Mouse (Mus musculus) MEL (cell line): ENCODE measurements around the gene Gal. TPM values are rescaled to one million over a fixed set of nuclear protein-coding genes. Genes with fewer than 3 reads are reported as not detected.
A peak's percentile ranks its signal among the peaks of the same experiment; 100 is the strongest.

Experiments
- DNase-seq: peaks from one replicate; pipeline ENCODE4 v3.0.0; 2011; ENCODE audit warnings: low read depth, low spot score
- H3K27ac ChIP-seq: 2 replicates; pipeline ENCODE4 v1.5.1; 2012; ENCODE audit warnings: low read depth, mild to moderate bottlenecking, control low read depth, low read length, moderate library complexity; ENCODE audit not compliant: control insufficient read depth
- H3K27me3 ChIP-seq, 2 experiments: fragments of 150-350 bp in 1 of 2; sonication (generic) in 1 of 2; 2 replicates each; pipeline ENCODE4 v1.6.1; 2012; ENCODE audit warnings: low read length in 2 of 2, mild to moderate bottlenecking in 2 of 2, improper control_type of control experiment in 1 of 2, moderate library complexity in 1 of 2; ENCODE audit not compliant: insufficient read depth in 2 of 2, control insufficient read depth in 1 of 2
- H3K36me3 ChIP-seq, 2 experiments: 2 replicates each; pipeline ENCODE4 v1.6.1; 2012 to 2014; ENCODE audit warnings: low read length in 2 of 2, improper control_type of control experiment in 1 of 2, inconsistent platforms in 1 of 2, mild to moderate bottlenecking in 1 of 2; ENCODE audit not compliant: insufficient read depth in 2 of 2, control insufficient read depth in 1 of 2
- H3K4me1 ChIP-seq, 2 experiments: fragments of 150-350 bp in 1 of 2; sonication (generic) in 1 of 2; 2 replicates each; pipeline ENCODE4 v1.6.1; 2012; ENCODE audit warnings: low read length in 2 of 2, improper control_type of control experiment in 1 of 2, mild to moderate bottlenecking in 1 of 2; ENCODE audit not compliant: insufficient read depth in 2 of 2, control insufficient read depth in 1 of 2
- H3K4me3 ChIP-seq, 2 experiments: fragments of 150-350 bp in 1 of 2; sonication (generic) in 1 of 2; 2 replicates each; pipeline ENCODE4 v1.5.1; 2012; ENCODE audit warnings: low read depth in 2 of 2, low read length in 2 of 2, mild to moderate bottlenecking in 2 of 2, moderate library complexity in 2 of 2, control low read depth in 1 of 2, improper control_type of control experiment in 1 of 2; ENCODE audit not compliant: control insufficient read depth in 1 of 2, insufficient read depth in 1 of 2
- H3K79me2 ChIP-seq: 2 replicates; pipeline ENCODE4 v1.6.1; 2012; ENCODE audit warnings: mild to moderate bottlenecking, low read length, moderate library complexity; ENCODE audit not compliant: control insufficient read depth, poor library complexity, insufficient read depth
- H3K9ac ChIP-seq: 2 replicates; pipeline ENCODE4 v1.6.1; 2012; ENCODE audit warnings: low read depth, mild to moderate bottlenecking, control low read depth, low read length, moderate library complexity; ENCODE audit not compliant: control insufficient read depth, poor library complexity, severe bottlenecking
- H3K9me3 ChIP-seq: fragments of 150-350 bp; sonication (generic); replicated peaks from 2 replicates; pipeline ENCODE4 v1.6.1; 2012; ENCODE audit warnings: mild to moderate bottlenecking, low read length, improper control_type of control experiment, moderate library complexity; ENCODE audit not compliant: insufficient read depth
- BHLHE40 ChIP-seq: IDR thresholded peaks from 2 replicates; pipeline ENCODE4 v1.6.1; 2012; ENCODE audit warnings: low read depth, mild to moderate bottlenecking, inconsistent platforms, low read length, improper control_type of control experiment, borderline replicate concordance
- CHD1 ChIP-seq: IDR thresholded peaks from 2 replicates; pipeline ENCODE4 v1.6.1; 2012; ENCODE audit warnings: low read depth, mild to moderate bottlenecking, inconsistent platforms, low read length, improper control_type of control experiment
- CHD2 ChIP-seq: IDR thresholded peaks from 2 replicates; pipeline ENCODE4 v1.6.1; 2011; ENCODE audit warnings: low read length, improper control_type of control experiment
- CTCF ChIP-seq, 3 experiments: IDR thresholded peaks in 2 of 3; conservative IDR thresholded peaks in 1 of 3; 2 replicates each; pipeline ENCODE4 v1.5.1; 2011 to 2012; ENCODE audit warnings: low read length in 3 of 3, low read depth in 2 of 3, mild to moderate bottlenecking in 2 of 3, improper control_type of control experiment in 1 of 3, inconsistent platforms in 1 of 3, mixed read lengths in 1 of 3, moderate library complexity in 1 of 3; ENCODE audit not compliant: control insufficient read depth in 1 of 3, insufficient read depth in 1 of 3, poor library complexity in 1 of 3, severe bottlenecking in 1 of 3
- E2F4 ChIP-seq: IDR thresholded peaks from 2 replicates; pipeline ENCODE4 v1.6.1; 2011; ENCODE audit warnings: low read depth, low read length, improper control_type of control experiment, borderline replicate concordance
- EP300 ChIP-seq, 2 experiments: IDR thresholded peaks; 2 replicates each; pipeline ENCODE4 v1.6.1; 2011; ENCODE audit warnings: improper control_type of control experiment in 2 of 2, low read length in 2 of 2, low read depth in 1 of 2, mild to moderate bottlenecking in 1 of 2
- ETS1 ChIP-seq: IDR thresholded peaks from 2 replicates; pipeline ENCODE4 v1.6.1; 2012; ENCODE audit warnings: low read depth, mild to moderate bottlenecking, inconsistent platforms, low read length, improper control_type of control experiment, moderate library complexity
- HCFC1 ChIP-seq: IDR thresholded peaks from 2 replicates; pipeline ENCODE4 v1.6.1; 2012; ENCODE audit warnings: low read depth, mild to moderate bottlenecking, inconsistent platforms, low read length, improper control_type of control experiment, moderate library complexity
- JUND ChIP-seq: IDR thresholded peaks from 2 replicates; pipeline ENCODE4 v1.6.1; 2011; ENCODE audit warnings: low read depth, mild to moderate bottlenecking, improper control_type of control experiment, low read length
- KAT2A ChIP-seq: conservative IDR thresholded peaks from 2 replicates; pipeline ENCODE4 v1.6.1; 2012; ENCODE audit warnings: low read depth, low read length, improper control_type of control experiment, inconsistent platforms
- MAFK ChIP-seq: IDR thresholded peaks from 2 replicates; pipeline ENCODE4 v1.6.1; 2011; ENCODE audit warnings: low read depth, mild to moderate bottlenecking, low read length, improper control_type of control experiment, borderline replicate concordance
- MAX ChIP-seq: IDR thresholded peaks from 2 replicates; pipeline ENCODE4 v1.6.1; 2011; ENCODE audit warnings: low read length, improper control_type of control experiment
- MEF2A ChIP-seq: IDR thresholded peaks from 2 replicates; pipeline ENCODE4 v1.6.1; 2014; ENCODE audit warnings: low read depth, mild to moderate bottlenecking, inconsistent platforms, low read length, improper control_type of control experiment; ENCODE audit not compliant: poor library complexity, insufficient replicate concordance, severe bottlenecking; ENCODE audit errors: extremely low read depth
- MXI1 ChIP-seq: IDR thresholded peaks from 2 replicates; pipeline ENCODE4 v1.6.1; 2011; ENCODE audit warnings: mild to moderate bottlenecking, low read depth, low read length, improper control_type of control experiment
- MYB ChIP-seq: IDR thresholded peaks from 2 replicates; pipeline ENCODE4 v1.6.1; 2011; ENCODE audit warnings: mild to moderate bottlenecking, low read depth, low read length, improper control_type of control experiment
- MYC ChIP-seq: IDR thresholded peaks from 2 replicates; pipeline ENCODE4 v1.6.1; 2011; ENCODE audit warnings: low read depth, mild to moderate bottlenecking, low read length, improper control_type of control experiment, moderate library complexity
- NELFE ChIP-seq: IDR thresholded peaks from 2 replicates; pipeline ENCODE4 v1.6.1; 2011; ENCODE audit warnings: low read depth, low read length, improper control_type of control experiment
- NRF1 ChIP-seq: IDR thresholded peaks from 2 replicates; pipeline ENCODE4 v1.6.1; 2014; ENCODE audit warnings: low read depth, mild to moderate bottlenecking, inconsistent platforms, low read length, improper control_type of control experiment, moderate library complexity; ENCODE audit not compliant: poor library complexity, insufficient read depth, severe bottlenecking
- POLR2AphosphoS2 ChIP-seq: IDR thresholded peaks from 2 replicates; pipeline ENCODE4 v1.6.1; 2011; ENCODE audit warnings: low read length, improper control_type of control experiment
- POLR2AphosphoS5 ChIP-seq: IDR thresholded peaks from 2 replicates; pipeline ENCODE4 v1.6.1; 2012; ENCODE audit warnings: low read depth, borderline replicate concordance, mild to moderate bottlenecking, inconsistent platforms, low read length, moderate library complexity, mixed read lengths
- RCOR1 ChIP-seq: IDR thresholded peaks from 2 replicates; pipeline ENCODE4 v1.6.1; 2012; ENCODE audit warnings: low read depth, mild to moderate bottlenecking, inconsistent platforms, low read length, improper control_type of control experiment
- SIN3A ChIP-seq: IDR thresholded peaks from 2 replicates; pipeline ENCODE4 v1.6.1; 2012; ENCODE audit warnings: low read length, improper control_type of control experiment, inconsistent platforms
- SMC3 ChIP-seq: IDR thresholded peaks from 2 replicates; pipeline ENCODE4 v1.6.1; 2011; ENCODE audit warnings: low read depth, low read length, improper control_type of control experiment
- TAL1 ChIP-seq: IDR thresholded peaks from 2 replicates; pipeline ENCODE4 v1.6.1; 2012; ENCODE audit warnings: mild to moderate bottlenecking, inconsistent platforms, low read length, moderate library complexity, mixed read lengths
- UBTF ChIP-seq: IDR thresholded peaks from 2 replicates; pipeline ENCODE4 v1.6.1; 2012; ENCODE audit warnings: low read depth, mild to moderate bottlenecking, inconsistent platforms, low read length, improper control_type of control experiment, moderate library complexity, borderline replicate concordance; ENCODE audit not compliant: insufficient read depth
- USF1 ChIP-seq: IDR thresholded peaks from 2 replicates; pipeline ENCODE4 v1.6.1; 2014; ENCODE audit warnings: low read depth, mild to moderate bottlenecking, inconsistent platforms, low read length, improper control_type of control experiment, moderate library complexity
- ZC3H11A ChIP-seq: IDR thresholded peaks from 2 replicates; pipeline ENCODE4 v1.6.1; 2012; ENCODE audit warnings: low read depth, mild to moderate bottlenecking, inconsistent platforms, low read length, improper control_type of control experiment
- ZKSCAN1 ChIP-seq: IDR thresholded peaks from 2 replicates; pipeline ENCODE4 v1.6.1; 2012; ENCODE audit warnings: low read depth, mild to moderate bottlenecking, inconsistent platforms, low read length, improper control_type of control experiment, moderate library complexity
- ZMIZ1 ChIP-seq: IDR thresholded peaks from 2 replicates; pipeline ENCODE4 v1.6.1; 2012; ENCODE audit warnings: low read depth, mild to moderate bottlenecking, inconsistent platforms, low read length, improper control_type of control experiment, moderate library complexity
- polyA plus RNA-seq, 2 experiments: library from polyadenylated mRNA; stranded (reverse) in 1 of 2; unstranded in 1 of 2; fragments of >175 nt in 1 of 2; fragments of >200 nt in 1 of 2; gene quantifications; 2 replicates each; pipeline versions ENCODE4 v1.2.1 to v1.2.4; 2012; ENCODE audit warnings: low replicate concordance in 2 of 2, low read depth in 1 of 2; ENCODE audit not compliant: insufficient read length in 2 of 2, insufficient read depth in 1 of 2, missing spikeins in 1 of 2
- total RNA-seq: library from RNA; depleted of rRNA; stranded (reverse); fragments of 300-350 nt; gene quantifications from 2 replicates; pipeline ENCODE4 v1.2.3, GENCODE M21; 2012

Gal gene
- total and polyA plus RNA-seq, 3 experiments = not detected

- peak; percentile 70 for TF ChIP-seq USF1
- no peak for TF ChIP-seq NRF1
- TF ChIP-seq TAL1 = no peak
- TF ChIP-seq MAX = peak; percentile 53; the same call in 1 of the 2 replicates
- TF ChIP-seq MAFK = no peak
- TF ChIP-seq ETS1 = no peak
- no peak for TF ChIP-seq MEF2A
- TF ChIP-seq CTCF (IDR thresholded peaks at IDR 0.05 in 2 of 3, conservative IDR thresholded peaks at IDR 0.05 in 1 of 3; ENCODE audit: control insufficient read depth in 1 of 3, insufficient read depth in 1 of 3, low read depth in 2 of 3, low read length in 3 of 3, poor library complexity in 1 of 3, severe bottlenecking in 1 of 3) = peak; percentile 86 to 92 (median 92)
- no peak for TF ChIP-seq ZMIZ1
- no peak for TF ChIP-seq E2F4
- no peak for TF ChIP-seq NELFE
- TF ChIP-seq UBTF = no peak
- TF ChIP-seq POLR2AphosphoS5 = no peak
- no peak for TF ChIP-seq CHD2
- TF ChIP-seq ZKSCAN1 = no peak
- TF ChIP-seq EP300 (IDR thresholded peaks at IDR 0.05; ENCODE audit: low read depth in 1 of 2, low read length in 2 of 2) = no peak
- TF ChIP-seq KAT2A = no peak
- TF ChIP-seq SMC3 = peak; percentile 60
- TF ChIP-seq ZC3H11A = peak; percentile 27; the same call in 1 of the 2 replicates
- TF ChIP-seq SIN3A = no peak
- no peak for TF ChIP-seq POLR2AphosphoS2
- no peak for TF ChIP-seq JUND
- TF ChIP-seq, all 39 proteins: peak for 7
Measured at GRCm38 (mm10) chr19:3436840-3437239, 22.5 kb upstream of the Gal start (continued).

GRCm38 (mm10) chr19:3435824-3436223 is 21.5 kb upstream of the Gal start:
- Histone ChIP-seq H3K79me2 (no peaks in the 10 kb centered on the region), H3K36me3 (no peaks in the 10 kb centered on the region), H3K4me1 (no peaks in the 10 kb centered on the region), H3K27ac (no peak overlapping the region), H3K9ac (no peak overlapping the region), H3K4me3 (no peak overlapping the region), H3K27me3 (peaks cover 0 to 2% of the 10 kb centered on the region in 2 experiments; a peak in 1 of 4 replicates), H3K9me3 (no peaks in the 10 kb centered on the region)
- TF ChIP-seq CTCF (IDR thresholded peaks at IDR 0.05 in 2 of 3, conservative IDR thresholded peaks at IDR 0.05 in 1 of 3; ENCODE audit: control insufficient read depth in 1 of 3, insufficient read depth in 1 of 3, low read depth in 2 of 3, low read length in 3 of 3, poor library complexity in 1 of 3, severe bottlenecking in 1 of 3) (no peak), MEF2A (no peak), TAL1 (no peak), KAT2A (no peak), SIN3A (no peak), MYC (no peak), MXI1 (no peak), USF1 (no peak), MYB (no peak), BHLHE40 (no peak), RCOR1 (no peak), HCFC1 (no peak), MAX (no peak), CHD1 (no peak)
- DNase-seq = no peak
